Mouse (Mus musculus): ENCODE results near the gene Psmc3ip.
"Not testable (repeated sequence)": the region's sequence is repeated elsewhere in the genome, so short reads cannot be mapped to it uniquely, and the experiment has no call there.

Gene Psmc3ip

DNA sequence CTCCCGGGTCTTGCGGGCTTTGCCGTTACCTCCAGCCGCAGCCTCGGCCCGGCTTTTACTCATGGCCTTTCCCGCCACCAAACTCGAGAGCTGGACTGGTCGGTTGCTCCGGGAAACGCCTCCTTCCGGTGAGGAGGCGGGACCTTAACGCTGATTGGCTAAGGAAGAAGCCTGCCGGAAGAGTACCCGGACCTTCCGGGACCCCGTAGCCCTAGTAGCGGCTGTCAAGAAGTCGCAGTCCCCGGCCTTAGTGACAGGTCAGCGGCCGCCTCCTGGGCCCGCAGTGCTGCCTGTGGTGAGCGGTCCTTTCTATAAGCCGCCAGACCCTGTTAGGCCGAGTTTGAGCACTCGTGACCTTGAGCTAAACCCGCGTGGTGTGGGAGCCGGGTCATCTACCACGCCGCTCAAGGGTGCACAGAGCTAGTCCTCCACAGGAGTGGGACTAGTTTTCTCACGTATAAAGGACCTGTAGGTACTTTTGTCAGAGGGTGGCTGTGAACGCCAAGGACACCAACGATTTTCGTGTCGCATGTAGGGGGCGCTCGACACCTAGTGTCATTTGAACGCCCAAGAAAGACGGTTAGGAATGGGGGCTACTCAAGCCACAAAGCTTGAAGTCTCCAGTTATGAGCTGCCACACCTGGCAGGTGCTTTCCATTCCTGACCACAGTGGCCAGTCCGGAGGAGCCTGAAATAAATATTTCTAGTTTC, at the start of gene Psmc3ip:
Gene Psmc3ip (minus strand): TSS at position 123 of the 711 bp plus-strand sequence.
- peak; percentile 92 for DNase-seq (ENCODE audit: low read depth, low spot score)

DNA sequence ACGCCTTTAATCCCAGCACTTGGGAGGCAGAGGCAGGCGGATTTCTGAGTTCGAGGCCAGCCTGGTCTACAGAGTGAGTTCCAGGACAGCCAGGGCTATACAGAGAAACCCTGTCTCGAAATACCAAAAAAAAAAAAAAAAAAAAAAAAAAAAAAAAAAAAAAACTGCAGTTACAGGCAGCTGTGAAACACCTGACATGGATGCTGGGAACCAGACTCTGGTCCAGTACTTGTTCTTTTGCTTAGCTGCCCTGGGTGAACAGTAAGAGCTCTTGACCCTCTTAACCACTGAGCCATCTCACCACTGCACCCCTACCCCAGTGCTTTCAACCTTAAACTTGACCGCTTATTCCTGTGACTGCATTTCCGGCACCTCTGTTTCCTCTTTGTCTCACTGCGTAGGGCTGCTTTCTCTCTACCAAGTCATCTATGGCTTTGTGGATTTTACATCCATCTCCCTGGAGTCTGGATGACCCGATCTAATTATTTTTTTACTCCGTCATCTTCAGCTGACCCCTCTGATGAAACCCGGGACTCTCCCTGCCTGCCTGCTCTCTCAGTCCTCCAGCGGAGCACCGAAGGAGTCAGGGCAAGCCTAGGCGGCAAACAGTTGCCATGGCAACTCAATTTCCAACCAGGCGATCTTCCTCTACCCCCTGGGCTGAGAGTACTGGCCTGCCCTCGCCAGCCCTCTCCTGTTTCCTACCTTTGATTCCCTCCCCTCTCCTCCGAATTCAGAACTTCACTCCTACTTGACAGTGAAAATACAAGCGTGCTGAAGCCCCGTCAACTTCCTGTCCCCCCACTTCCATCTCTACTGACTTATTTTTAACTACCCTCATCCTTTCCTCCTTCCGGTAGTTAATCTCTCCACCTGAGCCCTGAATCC, 48.3 kb upstream of the Psmc3ip start:
- DNase-seq (ENCODE audit: low read depth, low spot score) = peak; percentile 75

DNA sequence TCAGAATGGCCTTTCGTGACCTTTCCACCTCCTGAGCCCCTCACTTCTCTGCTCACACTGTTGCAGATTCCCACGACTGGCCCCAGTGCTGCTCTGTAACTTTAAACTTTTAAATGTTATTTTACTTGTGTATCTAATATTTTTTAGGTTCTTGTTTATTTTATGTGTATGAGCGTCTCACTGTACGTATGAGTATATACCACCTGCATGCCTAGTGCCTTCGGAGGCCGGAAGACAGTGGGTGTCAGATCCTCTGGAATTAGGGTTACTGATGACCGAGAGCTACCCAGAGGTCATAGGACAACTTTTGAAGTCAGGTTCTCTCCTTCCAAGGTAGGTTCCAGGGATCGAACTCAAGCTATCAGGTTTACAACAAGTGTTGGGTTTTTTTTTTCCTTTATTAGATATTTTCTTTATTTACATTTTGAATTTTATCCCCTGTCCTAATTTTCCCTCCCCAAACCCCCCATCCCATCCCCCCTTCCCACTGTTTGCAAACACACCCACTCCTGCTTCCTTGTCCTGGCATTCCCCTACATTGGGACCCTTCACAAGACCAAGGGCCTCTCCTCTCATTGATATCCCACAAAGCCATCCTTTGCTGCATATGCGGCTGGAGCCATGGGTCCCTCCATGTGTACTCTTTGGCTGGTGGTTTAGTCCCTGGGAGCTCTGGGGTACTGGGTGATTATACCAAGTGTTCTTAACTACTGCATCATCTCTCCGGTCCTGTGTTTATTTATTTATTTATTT, 47.2 kb upstream of the Psmc3ip start:
- no peak for DNase-seq (ENCODE audit: low read depth, low spot score)

DNA sequence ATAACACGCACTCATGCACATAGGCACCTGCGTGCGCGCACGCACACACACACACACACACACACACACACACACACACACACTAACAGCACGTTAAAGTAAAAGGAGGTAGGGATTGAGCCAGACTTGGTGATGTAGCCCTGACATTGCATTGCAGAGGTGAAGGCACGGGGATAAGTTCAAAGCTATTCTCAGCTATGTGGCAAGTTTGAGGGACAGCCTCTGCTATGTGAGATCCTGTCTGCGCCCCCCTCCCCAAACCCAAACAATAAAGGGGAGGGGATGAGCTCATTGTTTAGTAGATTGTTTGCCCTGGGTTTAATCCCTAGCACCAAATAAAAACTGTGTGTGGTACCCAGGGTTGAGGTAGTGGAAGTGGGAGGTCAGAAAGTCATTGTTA, 45.9 kb upstream of the Psmc3ip start:
- no peak for DNase-seq (ENCODE audit: low read depth, low spot score)

DNA sequence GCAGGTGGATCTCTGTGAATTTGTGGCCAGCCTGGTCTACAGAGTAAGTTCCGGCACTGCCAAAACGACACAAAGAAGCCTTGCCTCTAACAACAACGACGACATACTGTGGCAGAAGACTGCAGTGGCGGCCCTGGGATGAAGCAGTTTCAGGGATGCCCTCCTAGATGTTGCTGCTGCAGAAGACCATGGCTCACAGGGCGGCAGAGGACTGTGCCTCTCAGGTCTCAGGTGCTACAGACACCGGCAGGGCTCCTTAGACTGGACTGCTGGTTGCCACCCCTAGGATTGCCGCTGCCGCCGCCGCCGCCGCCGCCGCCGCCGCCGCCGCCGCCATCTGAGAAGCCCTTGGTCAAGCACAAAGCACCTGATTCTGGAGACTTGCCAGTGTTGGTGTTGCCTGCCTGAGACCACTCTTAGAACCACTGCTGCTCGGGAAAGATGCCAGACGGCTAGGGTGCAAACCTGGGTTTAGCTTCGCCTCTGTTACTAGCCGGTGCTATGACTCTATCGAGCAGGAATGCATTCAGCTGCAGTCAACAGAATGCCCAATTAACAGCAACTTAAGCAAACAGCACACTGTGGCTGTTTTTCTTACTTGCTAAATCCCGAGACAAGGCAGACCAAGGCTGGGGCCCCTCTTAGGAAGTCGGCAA, 45.1 kb upstream of the Psmc3ip start:
- DNase-seq (ENCODE audit: low read depth, low spot score) = no peak

DNA sequence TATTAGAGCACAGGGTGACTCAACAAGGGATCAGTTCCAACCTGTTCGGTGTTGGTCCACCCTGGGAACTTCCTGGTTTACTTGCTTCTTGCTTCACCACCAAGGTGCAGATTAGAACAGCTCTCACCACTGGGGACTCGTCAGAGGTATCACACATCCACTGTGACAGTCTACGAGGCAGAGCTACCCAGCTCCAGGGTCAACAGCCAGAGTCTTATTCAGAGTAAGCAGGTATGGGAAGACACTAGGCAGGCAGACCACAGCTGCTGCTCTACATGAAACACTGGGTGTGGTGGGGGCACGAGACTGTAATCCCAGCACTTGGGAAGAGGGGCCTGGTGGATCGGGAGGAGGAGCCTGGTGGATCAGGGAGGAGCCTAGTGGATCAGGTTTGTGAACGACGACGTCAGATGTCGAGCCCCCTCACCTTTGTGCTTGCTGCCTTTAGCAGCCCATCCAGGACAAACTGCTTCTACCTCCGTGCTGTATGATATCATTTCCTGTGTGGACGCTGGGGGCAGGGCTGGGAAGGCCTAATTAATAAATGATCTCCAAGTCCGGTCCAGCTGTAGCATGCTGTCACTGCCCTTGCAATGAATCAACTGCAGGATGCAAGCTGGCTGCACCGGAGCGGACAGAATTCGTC, 43.4 kb upstream of the Psmc3ip start:
- no peak for DNase-seq (ENCODE audit: low read depth, low spot score)

DNA sequence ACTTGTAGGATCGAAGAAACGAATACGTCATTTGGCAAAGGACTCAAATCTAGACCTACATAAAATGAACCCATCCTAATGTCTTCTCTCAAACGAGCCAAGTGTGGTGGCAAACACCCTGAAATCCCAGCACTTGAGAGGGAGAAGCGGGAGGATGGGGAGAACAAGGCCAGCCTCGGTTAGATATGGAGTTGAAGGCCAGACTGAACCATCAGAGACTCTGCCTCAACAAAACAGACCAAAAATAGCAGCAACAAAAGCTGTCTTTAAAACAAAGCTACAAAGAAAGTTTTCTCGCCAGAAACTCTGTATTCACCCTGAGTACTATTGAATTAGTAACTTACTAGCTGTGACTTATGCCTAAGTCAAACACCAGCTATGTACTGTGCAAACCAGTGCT, 41.8 kb upstream of the Psmc3ip start:
- no peak for DNase-seq (ENCODE audit: low read depth, low spot score)

DNA sequence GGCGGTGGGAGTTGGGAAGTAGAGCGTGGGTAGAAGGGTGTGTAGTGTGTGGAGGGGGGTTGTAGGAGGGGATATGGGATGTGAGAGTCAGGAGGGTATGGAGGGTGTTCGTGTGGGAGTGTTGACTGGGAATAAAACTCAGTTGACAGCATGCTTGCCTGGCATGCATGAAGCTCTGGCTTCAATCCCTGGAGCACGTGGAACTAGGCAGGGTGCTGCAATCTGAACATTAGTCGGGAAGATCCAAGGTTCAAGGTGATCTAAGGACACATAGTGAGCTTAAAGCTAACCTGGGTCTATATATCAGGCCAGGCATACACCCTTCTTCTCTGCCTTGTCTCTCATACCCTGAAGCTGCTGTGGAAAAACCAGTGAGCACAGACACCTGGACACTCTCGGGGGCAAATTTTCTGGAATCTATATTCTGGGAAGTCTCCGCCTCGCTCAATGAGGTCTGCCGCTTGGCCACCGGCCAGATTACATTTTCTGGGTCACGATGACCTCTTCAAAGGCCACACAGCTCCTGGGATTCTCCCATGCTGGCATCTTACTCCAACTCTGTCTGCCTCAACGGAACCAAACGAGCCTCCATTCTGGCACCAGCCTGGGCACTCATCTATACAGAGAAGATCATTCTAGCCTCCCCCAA, 39.1 kb upstream of the Psmc3ip start:
- no peak for DNase-seq (ENCODE audit: low read depth, low spot score)

DNA sequence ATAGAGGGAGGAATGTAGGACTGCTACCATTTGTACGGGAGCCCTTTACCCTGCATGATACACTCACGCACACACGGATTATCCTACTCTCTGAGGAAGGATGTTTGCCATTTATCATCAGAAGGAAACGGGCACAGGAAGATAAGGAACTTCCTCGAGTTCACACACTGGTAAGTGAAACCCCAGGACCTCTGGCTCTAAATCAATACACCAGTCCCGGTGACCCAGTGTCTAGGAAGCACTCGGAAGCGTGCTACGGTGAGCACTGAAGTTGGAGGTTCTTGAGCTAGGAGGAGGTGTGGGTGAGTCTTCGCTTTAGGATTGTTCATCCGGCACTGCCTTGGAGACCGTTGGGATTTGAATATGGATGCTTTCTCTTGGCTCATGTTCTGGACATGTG, 37.8 kb upstream of the Psmc3ip start:
- no peak for DNase-seq (ENCODE audit: low read depth, low spot score)

DNA sequence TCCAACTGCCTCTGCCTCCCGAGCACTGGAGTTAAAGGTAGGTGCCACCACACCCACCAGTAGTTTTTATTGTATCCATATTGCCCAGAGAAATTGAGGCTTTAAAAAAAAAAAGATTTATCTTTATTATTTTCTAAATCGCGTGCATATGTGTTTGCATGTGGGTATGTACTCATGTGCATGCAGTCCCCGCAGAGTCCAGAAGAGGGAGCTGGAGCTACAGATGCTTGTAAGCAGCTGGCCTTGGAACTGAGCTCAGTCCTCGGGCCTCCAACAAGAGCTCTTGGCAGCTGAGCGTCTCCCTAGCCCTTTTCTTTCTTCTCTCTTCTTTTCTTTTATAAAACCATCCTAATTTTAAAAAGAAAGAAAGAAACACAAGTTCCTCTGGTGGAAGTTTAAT, 36.5 kb upstream of the Psmc3ip start:
- DNase-seq (ENCODE audit: low read depth, low spot score) = peak; percentile 51

DNA sequence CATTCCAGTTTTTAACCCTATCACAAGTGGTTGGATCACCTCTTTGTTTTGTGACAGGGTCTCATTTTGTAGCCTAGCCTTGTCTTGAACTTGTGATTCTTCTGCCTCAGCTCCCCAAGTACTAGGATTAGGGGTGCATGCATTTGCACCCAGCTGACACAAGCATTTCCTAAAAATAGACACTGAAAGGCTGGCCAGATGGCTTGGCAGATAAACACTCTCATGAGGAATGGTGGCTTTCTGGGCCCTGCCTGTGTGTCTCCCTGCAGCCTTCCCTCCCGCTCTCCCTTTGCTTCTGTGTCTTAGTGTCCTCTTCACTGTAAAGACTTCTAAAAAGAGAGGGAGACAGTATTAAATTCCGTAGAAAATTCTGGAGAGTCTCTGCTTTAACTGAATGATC, 36.0 kb upstream of the Psmc3ip start:
- no peak for DNase-seq (ENCODE audit: low read depth, low spot score)

DNA sequence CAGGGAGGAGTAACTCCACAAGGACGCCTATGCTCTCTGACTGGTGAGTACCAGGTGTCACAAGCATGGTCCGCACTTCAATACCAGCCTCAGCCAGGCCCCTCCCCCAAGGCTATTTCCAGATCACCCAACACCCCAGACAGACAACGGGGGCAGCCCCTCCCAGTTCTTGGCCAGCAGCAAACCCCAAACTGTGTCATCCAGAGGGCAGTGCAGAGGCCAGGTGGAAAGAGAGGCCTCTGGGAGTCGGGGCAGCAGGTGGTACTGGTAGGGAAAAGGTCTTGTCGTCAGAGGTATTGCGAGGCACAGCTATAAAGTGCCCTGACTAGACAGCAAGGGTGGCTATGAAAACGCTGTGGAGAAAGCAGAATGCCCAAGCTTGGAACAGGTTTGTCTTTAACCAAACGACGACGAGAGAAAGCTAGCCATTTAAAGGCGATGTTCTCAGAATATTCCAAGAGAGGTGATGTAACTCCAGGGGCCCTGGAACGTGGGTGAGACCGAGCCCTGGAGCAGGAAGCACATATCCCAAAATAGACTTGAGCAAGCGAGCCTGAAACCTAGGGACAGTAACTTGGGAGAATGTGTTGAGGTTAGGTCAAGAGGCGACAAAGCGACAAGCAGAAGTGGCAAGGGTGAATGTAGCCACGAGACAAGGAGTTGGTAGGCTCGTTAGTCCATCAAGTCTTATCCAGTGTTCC, 35.0 kb upstream of the Psmc3ip start:
- DNase-seq (ENCODE audit: low read depth, low spot score) = no peak

DNA sequence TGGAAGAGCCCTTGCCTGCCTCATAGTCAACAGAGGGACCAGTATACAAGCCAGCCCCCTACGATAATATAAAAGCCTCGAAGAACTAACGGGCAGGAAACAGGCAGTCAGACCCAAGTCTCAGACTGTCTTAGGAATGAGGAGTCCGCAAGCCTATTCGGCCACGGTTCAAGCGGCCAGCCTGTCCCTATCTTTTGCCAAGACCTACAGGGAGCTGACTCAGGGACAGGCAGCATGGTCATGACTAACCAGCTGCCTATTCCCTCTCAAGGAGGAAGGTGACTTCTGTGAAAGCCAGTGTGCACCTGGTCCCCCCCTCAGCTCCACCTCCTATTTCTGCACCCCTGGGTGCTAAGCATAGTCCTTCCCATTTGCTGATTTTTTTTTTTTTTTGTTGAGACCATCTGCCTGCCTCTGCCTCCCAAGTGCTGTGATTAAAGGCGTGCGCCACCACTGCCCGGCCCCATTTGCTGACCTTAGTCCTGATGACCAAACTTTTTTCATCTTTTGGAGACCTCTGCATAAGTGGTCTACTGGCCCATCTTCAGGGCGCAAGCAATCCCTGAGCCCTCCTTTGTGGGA, 33.9 kb upstream of the Psmc3ip start:
- no peak for DNase-seq (ENCODE audit: low read depth, low spot score)

DNA sequence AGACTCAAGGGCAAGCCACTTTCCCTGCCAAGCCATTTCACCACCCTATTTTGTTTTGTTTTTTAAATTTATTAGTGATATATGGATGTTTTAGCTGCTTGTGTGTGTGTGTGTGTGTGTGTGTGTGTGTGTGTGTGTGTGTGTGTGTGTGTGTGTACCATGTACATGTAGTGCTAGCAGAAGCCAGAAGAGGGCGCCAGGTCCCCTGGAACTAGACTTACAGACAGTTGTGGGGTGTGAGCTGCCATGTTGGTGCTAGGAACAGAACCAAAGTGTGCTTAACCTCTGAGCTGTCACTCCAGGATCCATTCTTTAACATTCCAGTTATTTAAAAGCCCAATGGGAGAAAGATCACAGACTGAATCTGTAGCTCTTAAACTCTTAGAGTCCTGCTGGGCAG, 31.8 kb upstream of the Psmc3ip start:
- peak; percentile 36 for DNase-seq (ENCODE audit: low read depth, low spot score)

DNA sequence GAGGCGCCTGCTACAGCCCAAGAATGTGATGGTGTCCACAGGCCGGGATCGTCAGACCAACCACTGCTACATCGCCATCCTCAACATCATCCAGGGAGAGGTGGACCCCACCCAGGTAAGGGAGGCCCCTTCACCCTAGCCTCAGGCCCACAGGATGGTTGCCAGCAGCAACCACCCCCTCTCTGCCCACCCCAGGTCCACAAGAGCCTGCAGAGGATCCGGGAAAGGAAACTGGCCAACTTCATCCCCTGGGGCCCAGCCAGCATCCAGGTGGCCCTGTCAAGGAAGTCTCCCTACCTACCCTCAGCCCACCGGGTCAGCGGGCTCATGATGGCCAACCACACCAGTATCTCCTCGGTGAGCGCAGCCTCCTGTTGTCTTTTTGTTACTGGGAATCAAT, 29.8 kb upstream of the Psmc3ip start:
- not testable (repeated sequence) for DNase-seq (ENCODE audit: low read depth, low spot score)

DNA sequence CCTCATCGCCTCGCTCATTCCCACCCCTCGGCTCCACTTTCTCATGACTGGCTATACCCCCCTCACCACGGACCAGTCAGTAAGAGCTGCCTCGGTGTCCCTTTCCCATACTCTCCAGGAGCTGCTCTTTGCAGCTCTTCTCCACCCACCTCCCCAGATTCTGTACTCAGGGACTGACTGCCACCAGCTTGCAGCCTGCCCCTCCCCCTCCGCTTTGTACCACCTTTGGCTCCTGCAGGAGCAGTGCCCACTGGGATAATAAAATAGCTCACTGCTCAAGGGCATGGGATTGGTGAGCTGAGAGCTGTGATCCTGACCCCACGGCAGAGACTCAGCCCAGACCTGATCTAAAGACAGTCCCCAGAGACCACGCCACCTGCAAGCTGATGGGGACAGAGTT, 29.3 kb upstream of the Psmc3ip start:
- DNase-seq (ENCODE audit: low read depth, low spot score) = not testable (repeated sequence)

DNA sequence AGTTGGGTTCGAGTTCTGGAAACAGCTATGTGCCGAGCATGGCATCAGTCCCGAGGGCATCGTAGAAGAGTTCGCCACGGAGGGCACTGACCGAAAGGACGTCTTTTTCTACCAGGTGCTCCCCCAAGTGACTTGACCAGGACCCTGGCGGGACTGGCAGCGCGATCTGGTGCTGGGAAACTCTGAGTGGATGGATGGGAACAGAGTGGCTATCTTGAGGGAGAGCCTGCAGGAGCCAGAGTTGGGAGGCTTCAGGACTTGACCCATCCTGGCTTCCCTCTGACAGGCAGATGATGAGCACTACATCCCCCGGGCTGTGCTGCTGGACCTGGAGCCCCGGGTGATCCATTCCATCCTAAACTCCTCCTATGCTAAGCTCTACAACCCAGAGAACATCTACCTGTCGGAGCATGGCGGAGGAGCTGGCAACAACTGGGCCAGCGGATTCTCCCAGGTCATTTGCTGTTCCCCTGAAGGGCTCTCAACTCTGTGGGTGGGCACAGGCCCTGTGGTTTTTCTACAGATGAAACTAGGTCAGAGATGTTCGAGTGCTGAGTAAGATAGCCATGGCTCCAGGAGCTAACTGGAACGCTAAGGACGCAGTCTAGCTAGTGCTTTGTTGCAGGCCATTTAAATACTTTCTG, 25.4 kb upstream of the Psmc3ip start:
- DNase-seq (ENCODE audit: low read depth, low spot score) = no peak

DNA sequence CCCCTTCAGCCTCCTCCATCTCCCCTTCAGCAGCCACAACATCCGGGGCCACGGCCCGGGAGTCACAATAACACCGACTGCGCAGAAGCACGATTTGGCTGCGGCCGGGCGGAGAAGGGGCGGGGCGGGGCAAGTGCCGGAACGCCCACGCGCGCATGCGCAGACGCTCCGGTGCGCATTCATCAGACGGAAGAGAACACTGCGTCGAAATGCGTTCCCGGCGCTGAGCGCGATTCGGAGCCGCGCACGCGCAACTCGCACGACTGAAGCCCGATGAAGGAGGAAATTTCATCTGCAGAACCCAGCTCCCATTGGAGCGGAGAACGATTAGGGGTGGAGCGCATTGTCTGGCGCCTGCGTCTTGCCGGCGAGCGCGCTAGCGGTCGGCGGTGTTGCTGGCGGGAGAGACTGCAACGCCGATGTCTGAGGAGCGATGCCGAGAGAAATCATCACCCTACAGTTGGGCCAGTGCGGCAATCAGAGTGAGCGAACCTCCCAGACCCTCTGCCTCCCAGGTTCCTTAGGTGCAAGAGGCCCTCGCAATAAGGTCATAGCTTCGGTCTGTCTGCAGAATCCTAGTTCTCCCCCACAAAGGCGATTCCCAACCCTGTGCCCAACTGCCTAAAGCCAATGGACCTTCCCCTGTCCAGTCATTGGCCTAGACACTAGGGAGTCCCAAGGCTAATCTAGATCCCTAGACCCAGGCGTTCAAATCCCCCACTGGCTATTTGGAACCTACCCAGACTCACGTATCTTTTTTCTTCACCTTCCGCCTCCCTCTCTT, 24.7 kb upstream of the Psmc3ip start, which contains the start of the genes Retreg3 and Tubg1:
Gene Retreg3 (minus strand): TSS at position 133 of the 784 bp plus-strand sequence.
Gene Tubg1 (plus strand): TSS at position 178 of the 784 bp plus-strand sequence.
- DNase-seq (ENCODE audit: low read depth, low spot score) = peak; percentile 100
